Mouse (Mus musculus) liver, postnatal 0 days (tissue): ENCODE measurements around the gene Mcl1. TPM values are rescaled to one million over a fixed set of nuclear protein-coding genes. Genes with fewer than 3 reads are reported as not detected.
A peak's percentile ranks its signal among the peaks of the same experiment; 100 is the strongest.
"Not testable (repeated sequence)": the region's sequence is repeated elsewhere in the genome, so short reads cannot be mapped to it uniquely, and the experiment has no call there.

Source experiments
- ATAC-seq: fragments of 200-750 bp; cut with Nextera tagmentation; 2 replicates; pipeline ENCODE4 v1.8.0; 2017; ENCODE audit warnings: mild to moderate bottlenecking, moderate library complexity
- DNase-seq: peaks from one replicate; pipeline ENCODE4 v3.0.0-alpha.2; 2016
- H3K27ac ChIP-seq: fragments of 300-500 bp; sonication (generic); 2 replicates; pipeline ENCODE4 v1.5.1; 2014; ENCODE audit warnings: antibody characterized with exemption, moderate library complexity, mild to moderate bottlenecking, low read depth
- H3K27me3 ChIP-seq: fragments of 300-500 bp; sonication (generic); 2 replicates; pipeline ENCODE4 v1.6.1; 2014; ENCODE audit warnings: low read length, control low read depth, mixed read lengths; ENCODE audit not compliant: insufficient read depth
- H3K36me3 ChIP-seq: fragments of 300-500 bp; sonication (generic); replicated peaks from 2 replicates; pipeline ENCODE4 v1.6.1; 2014; ENCODE audit warnings: mild to moderate bottlenecking, control low read depth, low read length, moderate library complexity, mixed read lengths; ENCODE audit not compliant: insufficient read depth
- H3K4me1 ChIP-seq: fragments of 300-500 bp; sonication (generic); 2 replicates; pipeline ENCODE4 v1.6.1; 2014; ENCODE audit warnings: antibody characterized with exemption, mild to moderate bottlenecking, control low read depth; ENCODE audit not compliant: insufficient read depth
- H3K4me2 ChIP-seq: fragments of 300-500 bp; sonication (generic); 2 replicates; pipeline ENCODE4 v1.6.1; 2014; ENCODE audit warnings: low read depth, mild to moderate bottlenecking, low read length, moderate library complexity, mixed read lengths
- H3K4me3 ChIP-seq: fragments of 300-500 bp; sonication (generic); 2 replicates; pipeline ENCODE4 v1.5.1; 2014; ENCODE audit warnings: low read depth, low read length
- H3K9ac ChIP-seq: fragments of 300-500 bp; sonication (generic); replicated peaks from 2 replicates; pipeline ENCODE4 v1.6.1; 2014; ENCODE audit warnings: mild to moderate bottlenecking, moderate library complexity
- H3K9me3 ChIP-seq: fragments of 300-500 bp; sonication (generic); 2 replicates; pipeline ENCODE4 v1.6.1; 2016; ENCODE audit warnings: mild to moderate bottlenecking, control low read depth, low read length, mixed read lengths
- CTCF ChIP-seq: sonication (generic); IDR thresholded peaks from 2 replicates; pipeline ENCODE4 v1.5.1; 2016; ENCODE audit warnings: antibody characterized with exemption, low read depth
- EP300 ChIP-seq: IDR thresholded peaks from 2 replicates; pipeline ENCODE4 v1.6.1; 2016; ENCODE audit warnings: antibody characterized with exemption, low read depth, mild to moderate bottlenecking
- WGBS: fragments of 180-500 bp; shearing (Covaris S2); extraction: QIAGEN DNeasy Blood & Tissue Kit; methylation state at CpG from one replicate; pipeline ENCODE4 v1.1.7; 2014; ENCODE audit not compliant: insufficient replicate concordance; 5-methylcytosine and 5-hydroxymethylcytosine counted together
- polyA plus RNA-seq: library from polyadenylated mRNA; unstranded; fragments of >200 nt; fragmentation: Nextera tagmentation; extraction: Ambion mirVana; gene quantifications from 2 replicates; pipeline ENCODE4 v1.2.1, GENCODE M21; 2015

Mcl1 gene
- polyA plus RNA-seq, 1 experiment from 2014 or later = 36.2 TPM

- no peak for DNase-seq
- Histone ChIP-seq H3K27ac (0 out of 2 replicates have a peak overlapping the region, but pooled peaks have one; percentile 34), H3K9me3 (no peaks in the 10 kb centered on the region), H3K4me1 (peaks cover 31% of the 10 kb centered on the region), H3K27me3 (peaks cover 11% of the 10 kb centered on the region; the same call in 1 of the 2 replicates), H3K4me3 (no peak overlapping the region), H3K9ac (no peak overlapping the region), H3K36me3 (no peaks in the 10 kb centered on the region), H3K4me2 (no peak overlapping the region)
- TF ChIP-seq EP300 (no peak), CTCF (peak; percentile 24; the same call in 1 of the 2 replicates)
- 37% methylated on average over 11 of the region's 11 CpGs for WGBS
- ATAC-seq = no peak
These were observed 30.8 kb downstream of the Mcl1 start for GRCm38 (mm10) chr3:95689171-95689915.

GRCm38 (mm10) chr3:95689940-95690339 lies 31.4 kb downstream of the Mcl1 start:
- no peak overlapping the region for H3K9ac ChIP-seq
- no peak for ATAC-seq

GRCm38 (mm10) chr3:95690552-95690951 lies 32.0 kb downstream of the Mcl1 start:
- 87% methylated on average over 2 of the region's 2 CpGs for WGBS
- H3K9me3 ChIP-seq, H3K4me3 ChIP-seq, ATAC-seq, H3K36me3 ChIP-seq, H3K4me2 ChIP-seq, H3K9ac ChIP-seq, H3K27ac ChIP-seq, DNase-seq: not testable (repeated sequence)
- H3K27me3 ChIP-seq = peaks cover 11% of the 10 kb centered on the region; the same call in 1 of the 2 replicates
- H3K4me1 ChIP-seq = peaks cover 37% of the 10 kb centered on the region

More at GRCm38 (mm10) chr3:95689940-95690339, 31.4 kb downstream of the Mcl1 start:
- no peak overlapping the region for H3K4me3 ChIP-seq
- no peaks in the 10 kb centered on the region for H3K9me3 ChIP-seq
- H3K4me2 ChIP-seq = no peak overlapping the region
- H3K27me3 ChIP-seq = peaks cover 11% of the 10 kb centered on the region; the same call in 1 of the 2 replicates
- H3K27ac ChIP-seq = 0 out of 2 replicates have a peak overlapping the region, but pooled peaks have one; percentile 34
- peaks cover 32% of the 10 kb centered on the region for H3K4me1 ChIP-seq
- H3K36me3 ChIP-seq = no peaks in the 10 kb centered on the region
- no peak for DNase-seq
- TF ChIP-seq EP300 (no peak), CTCF (no peak)
- WGBS = 59% methylated on average over 2 of the region's 2 CpGs

GRCm38 (mm10) chr3:95692677-95693076 lies 34.1 kb downstream of the Mcl1 start:
- 45% methylated on average over 6 of the region's 6 CpGs for WGBS
- H3K36me3 ChIP-seq = no peaks in the 10 kb centered on the region
- no peak overlapping the region for H3K4me3 ChIP-seq
- peaks cover 32% of the 10 kb centered on the region for H3K4me1 ChIP-seq
- H3K9ac ChIP-seq = no peak overlapping the region
- no peak overlapping the region for H3K4me2 ChIP-seq
- TF ChIP-seq EP300 = no peak
- no peak for TF ChIP-seq CTCF
- ATAC-seq (peak; percentile 88), DNase-seq (peak; percentile 40)
- H3K27me3 ChIP-seq = no peaks in the 10 kb centered on the region
- H3K9me3 ChIP-seq = no peaks in the 10 kb centered on the region
- H3K27ac ChIP-seq = peak overlapping the region; percentile 81

GRCm38 (mm10) chr3:95693821-95694807 lies 35.5 kb downstream of the Mcl1 start:
- Histone ChIP-seq H3K27me3 (no peaks in the 10 kb centered on the region), H3K36me3 (no peaks in the 10 kb centered on the region), H3K9ac (no peak overlapping the region), H3K4me3 (no peak overlapping the region), H3K4me2 (no peak overlapping the region), H3K9me3 (no peaks in the 10 kb centered on the region), H3K4me1 (peaks cover 28% of the 10 kb centered on the region), H3K27ac (peak overlapping the region; percentile 81)
- WGBS = 27% methylated on average over 11 of the region's 11 CpGs
- TF ChIP-seq CTCF (no peak), EP300 (peak; percentile 28; the same call in 1 of the 2 replicates)
- ATAC-seq = peak; percentile 67
- DNase-seq = peak; percentile 52
